Mouse (Mus musculus) splenic B cell, adult 2 months (primary cell): ENCODE measurements at regions not wholly inside any gene's neighbourhood (a gene's known extent, or its start where the extent isn't known, plus 50 kb on each side); places are given as distances from the start of the nearest gene placed in this dataset.

ENCODE experiments used
- DNase-seq: peaks from one replicate; pipeline ENCODE4 v3.0.0-alpha.2; 2011; ENCODE audit warnings: low read depth, low spot score
- H3K27me3 ChIP-seq: 2 replicates; pipeline ENCODE4 v1.6.1; 2012; ENCODE audit warnings: mild to moderate bottlenecking, low read length, moderate library complexity, mixed read lengths; ENCODE audit not compliant: control insufficient read depth, poor library complexity, insufficient read depth, severe bottlenecking
- H3K36me3 ChIP-seq: 2 replicates; pipeline ENCODE4 v1.6.1; 2012; ENCODE audit warnings: mild to moderate bottlenecking, low read length, moderate library complexity, mixed read lengths; ENCODE audit not compliant: control insufficient read depth, poor library complexity, insufficient read depth, severe bottlenecking

- DNase-seq: no peak
- Histone ChIP-seq H3K36me3 (no peaks in the 10 kb centered on the region), H3K27me3 (no peaks in the 10 kb centered on the region)
These were observed 63.0 kb upstream of the Vstm5 start for GRCm38 (mm10) chr9:15175866-15176265.

- no peaks in the 10 kb centered on the region for H3K27me3 ChIP-seq
These were observed 63.4 kb upstream of the Vstm5 start for GRCm38 (mm10) chr9:15175412-15175811.

GRCm38 (mm10) chr9:15170911-15171310 is 59.0 kb upstream of the Hephl1 start:
- H3K36me3 ChIP-seq: no peaks in the 10 kb centered on the region
- DNase-seq: no peak
- no peaks in the 10 kb centered on the region for H3K27me3 ChIP-seq

More at GRCm38 (mm10) chr9:15175412-15175811, 63.4 kb upstream of the Vstm5 start:
- DNase-seq: no peak
- H3K36me3 ChIP-seq: no peaks in the 10 kb centered on the region

- peak; percentile 11 for DNase-seq
These were observed 57.8 kb upstream of the Hephl1 start for GRCm38 (mm10) chr9:15169714-15170113.

GRCm38 (mm10) chr9:15168961-15169360 is 57.1 kb upstream of the Hephl1 start:
- DNase-seq: no peak
- Histone ChIP-seq H3K27me3 (no peaks in the 10 kb centered on the region), H3K36me3 (no peaks in the 10 kb centered on the region)

More at GRCm38 (mm10) chr9:15169714-15170113, 57.8 kb upstream of the Hephl1 start:
- H3K36me3 ChIP-seq: no peaks in the 10 kb centered on the region
- H3K27me3 ChIP-seq: no peaks in the 10 kb centered on the region

- H3K36me3 ChIP-seq: no peaks in the 10 kb centered on the region
- DNase-seq: no peak
- H3K27me3 ChIP-seq: no peaks in the 10 kb centered on the region
These were observed 55.0 kb upstream of the Hephl1 start for GRCm38 (mm10) chr9:15166896-15167295.

- H3K27me3 ChIP-seq: no peaks in the 10 kb centered on the region
- DNase-seq: no peak
These were observed 54.6 kb upstream of the Hephl1 start for GRCm38 (mm10) chr9:15166476-15166875.

More at GRCm38 (mm10) chr9:15166476-15166875, 54.6 kb upstream of the Hephl1 start:
- H3K36me3 ChIP-seq: no peaks in the 10 kb centered on the region
